Mouse (Mus musculus) heart, postnatal 25 days (tissue): ENCODE data around the gene Bud31. TPM values are rescaled to one million over a fixed set of nuclear protein-coding genes. Genes with fewer than 3 reads are reported as not detected.
A peak's percentile ranks its signal among the peaks of the same experiment; 100 is the strongest.

Experiments
- DNase-seq: peaks from one replicate; pipeline ENCODE4 v3.0.0; 2022; ENCODE audit warnings: low spot score
- intact Hi-C: fragments of 180-260 bp; cut with DNase I; formaldehyde crosslinking; loops from one replicate; pipeline ENCODE4 v1.15.1; 2025
- total RNA-seq, 2 experiments: library from RNA; stranded (reverse); gene quantifications; 2 replicates each; pipeline ENCODE4 v1.2.3; 2021

Bud31 gene
- total RNA-seq, 2 experiments from 2014 or later: 53.5 to 62.6 TPM

- intact Hi-C loops: loop anchor here (2.0 to 5.0 kb wide), 2 partner anchors 24 to 42 kb away; partner anchors contain the start of genes Cpsf4, Ptcd1 and Zfp655
- DNase-seq: no peak
Measured at GRCm38 (mm10) chr5:145190373-145190772, 50.2 kb downstream of the Bud31 start.

- intact Hi-C loops: loop anchor here (2.0 to 5.0 kb wide), 2 partner anchors 24 to 41 kb away; partner anchors contain the start of genes Cpsf4, Ptcd1 and Zfp655
- DNase-seq: peak; percentile 78
Measured at GRCm38 (mm10) chr5:145190875-145191798, 51.0 kb downstream of the Bud31 start.

- intact Hi-C loops: loop anchor here (2.0 to 5.0 kb wide), 2 partner anchors 25 to 40 kb away; partner anchors contain the start of genes Cpsf4, Ptcd1 and Zfp655
- no peak for DNase-seq
Measured at GRCm38 (mm10) chr5:145191962-145192361, 51.8 kb downstream of the Bud31 start, which contains the start of gene Atp5j2. TSS of gene Atp5j2 (minus strand) at chr5:145192062.

Other genes with a start within 250 kb of the Bud31 start
- 10 to 100 TPM; 21.9 to 27.6 TPM for gene Smurf1, start 174.5 kb upstream of the Bud31 start, total RNA-seq
- gene Gm4871, start 107.6 kb upstream of the Bud31 start, total RNA-seq: not detected
- gene 1700018F24Rik, start 97.4 kb upstream of the Bud31 start, total RNA-seq: not detected
- gene Arpc1a, start 56.5 kb upstream of the Bud31 start, total RNA-seq: 10 to 100 TPM; 56.8 to 68.1 TPM
- not detected for gene Kpna7, start 56.3 kb upstream of the Bud31 start, total RNA-seq
- 10 to 100 TPM; 75.3 to 85.4 TPM for gene Arpc1b, start 26.1 kb upstream of the Bud31 start, total RNA-seq
- 10 to 100 TPM; 37.8 to 40.3 TPM for gene Pdap1, start 124 bp upstream of the Bud31 start, total RNA-seq
- 10 to 100 TPM; 27.9 to 28.6 TPM for gene Ptcd1, start 26.7 kb downstream of the Bud31 start, total RNA-seq
- 10 to 100 TPM in 1 of 2 experiments, 1 to 10 TPM in 1; 9.6 to 11.1 TPM for gene Cpsf4, start 26.9 kb downstream of the Bud31 start, total RNA-seq
- 1,000 to 10,000 TPM; 1,052 to 1,137 TPM for gene Atp5j2, start 51.7 kb downstream of the Bud31 start, total RNA-seq
- gene Zkscan14, start 61.5 kb downstream of the Bud31 start, total RNA-seq: 1 to 10 TPM; 6.2 to 7.2 TPM
- gene Zkscan5, start 64.2 kb downstream of the Bud31 start, total RNA-seq: 10 to 100 TPM in 1 of 2 experiments, 1 to 10 TPM in 1; 9.4 to 11.0 TPM
- gene Zfp655, start 91.4 kb downstream of the Bud31 start, total RNA-seq: 10 to 100 TPM; 26.1 to 28.0 TPM
- gene Zscan25, start 140.1 kb downstream of the Bud31 start, total RNA-seq: 10 to 100 TPM; 10.6 to 13.0 TPM
- not detected for gene Cyp3a57, start 204.9 kb downstream of the Bud31 start, total RNA-seq